Mouse (Mus musculus): ENCODE measurements at regions not wholly inside any gene's neighbourhood (a gene's known extent, or its start where the extent isn't known, plus 50 kb on each side); places are given as distances from the start of the nearest gene placed in this dataset.
"Not testable (repeated sequence)": the region's sequence is repeated elsewhere in the genome, so short reads cannot be mapped to it uniquely, and the experiment has no call there.

DNA sequence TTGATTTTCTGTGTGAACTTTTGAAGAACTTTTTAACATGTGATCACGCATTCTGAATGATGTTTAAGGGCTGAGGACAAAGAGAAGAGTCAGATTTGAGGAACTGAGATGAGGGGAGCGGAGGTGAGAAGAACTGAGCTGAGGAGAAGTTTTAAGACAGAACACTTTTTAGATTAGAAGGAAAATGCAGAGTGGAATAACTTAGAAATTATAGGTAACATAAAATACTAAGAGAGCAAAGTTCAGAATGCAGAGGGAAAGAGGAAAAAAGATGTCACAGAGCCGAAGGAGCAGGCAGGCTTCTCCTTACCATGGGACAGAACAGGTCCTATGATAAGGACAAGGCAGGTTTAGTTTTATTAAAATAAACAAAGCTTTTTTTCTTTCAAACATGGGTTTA is 73.7 kb upstream of the Cwc22 start:
- Histone ChIP-seq H3K4me3 (replicated peaks) (no peak overlapping the region), H3K27me3 (no peaks in the 10 kb centered on the region), H3K9ac (replicated peaks) (no peak overlapping the region), H3K27ac (no peak overlapping the region), H3K4me2 (replicated peaks) (no peak overlapping the region), H3K9me3 (no peaks in the 10 kb centered on the region), H3K4me1 (replicated peaks) (no peaks in the 10 kb centered on the region), H3K36me3 (no peaks in the 10 kb centered on the region)
- ATAC-seq: no peak
- WGBS: 89% methylated on average over 3 of the region's 3 CpGs

DNA sequence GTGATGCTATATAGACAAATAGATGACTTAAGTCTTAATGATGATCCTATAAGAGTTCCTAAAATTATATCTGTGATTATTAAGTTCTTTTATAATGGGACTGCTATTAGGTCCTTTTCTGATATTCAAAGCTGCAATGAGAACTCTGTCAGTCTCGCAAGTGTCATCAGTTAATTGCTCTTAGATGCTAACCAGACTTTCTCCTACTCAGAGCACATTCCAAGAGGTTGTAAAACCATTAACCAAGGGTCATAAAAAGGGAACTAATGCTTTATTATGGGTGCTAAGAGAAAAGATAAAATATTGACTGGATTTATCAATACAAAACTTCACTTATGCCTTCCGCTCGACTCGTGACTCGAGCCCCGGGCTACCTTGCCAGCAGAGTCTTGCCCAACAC is 66.3 kb upstream of the Cwc22 start:
- not testable (repeated sequence) for ATAC-seq; H3K4me1 ChIP-seq (replicated peaks); H3K9ac ChIP-seq (replicated peaks); H3K4me3 ChIP-seq (replicated peaks); H3K4me2 ChIP-seq (replicated peaks); H3K27ac ChIP-seq; H3K27me3 ChIP-seq; H3K36me3 ChIP-seq; H3K9me3 ChIP-seq
- 99% methylated on average over 6 of the region's 6 CpGs for WGBS

DNA sequence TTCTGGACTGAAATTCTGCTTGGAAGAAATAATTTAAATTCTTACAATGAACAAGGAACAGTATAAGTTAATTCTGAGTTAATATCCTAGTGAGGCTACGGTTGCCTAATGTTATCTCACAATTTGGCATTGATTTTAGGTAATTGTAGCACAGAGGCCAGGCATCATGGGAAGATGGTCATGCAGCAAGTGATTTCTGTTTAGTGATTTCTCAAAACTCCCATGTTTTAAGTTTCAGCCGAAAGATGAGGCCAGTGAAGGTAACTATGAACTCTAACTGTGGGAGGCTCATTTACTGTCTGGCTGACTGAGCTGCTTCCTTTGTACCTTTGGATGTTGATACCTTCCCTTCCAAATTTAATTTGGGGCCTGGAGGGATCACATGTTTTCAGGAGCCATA is 65.6 kb upstream of the Cwc22 start:
- Histone ChIP-seq H3K27ac (no peak overlapping the region), H3K4me3 (replicated peaks) (no peak overlapping the region), H3K4me1 (replicated peaks) (no peaks in the 10 kb centered on the region), H3K27me3 (no peaks in the 10 kb centered on the region), H3K4me2 (replicated peaks) (no peak overlapping the region), H3K9me3 (no peaks in the 10 kb centered on the region), H3K9ac (replicated peaks) (no peak overlapping the region), H3K36me3 (no peaks in the 10 kb centered on the region)
- ATAC-seq: no peak
- 89% methylated on average over 2 of the region's 2 CpGs for WGBS

DNA sequence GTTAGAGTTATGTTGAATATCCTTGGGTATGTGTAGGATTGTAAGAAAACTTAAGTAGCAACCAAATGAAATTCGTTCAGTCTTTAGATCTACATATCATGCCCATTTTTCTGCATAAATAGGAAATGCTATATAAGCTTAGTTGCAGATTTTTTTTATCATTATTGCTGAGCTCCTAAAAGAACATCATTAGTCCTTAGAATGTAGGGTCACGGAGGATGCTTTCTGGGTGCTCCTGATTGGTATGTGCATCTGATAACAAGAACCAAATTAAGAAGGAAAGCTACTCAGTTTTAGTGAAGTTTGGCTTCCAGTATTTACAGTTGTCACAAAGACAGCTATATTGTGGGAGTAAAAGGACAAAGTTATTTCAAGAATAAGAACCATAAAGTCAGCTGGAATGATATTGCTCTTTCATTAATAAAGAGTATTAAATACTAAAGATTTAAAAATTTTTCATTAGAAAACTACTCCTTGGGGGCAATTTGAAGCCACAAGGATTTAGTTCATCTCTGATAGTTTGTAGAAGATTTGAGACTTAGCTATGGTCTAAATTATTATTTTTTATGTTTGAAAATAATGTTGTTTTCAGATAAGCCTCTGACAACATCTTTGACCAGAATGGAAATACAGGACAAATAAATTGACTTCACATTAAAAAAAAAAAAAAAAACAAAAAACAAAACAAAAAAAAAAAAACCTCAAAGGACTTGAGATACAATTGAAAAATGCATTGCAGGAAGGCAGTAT is 65.1 kb upstream of the Cwc22 start:
- Histone ChIP-seq H3K4me3 (replicated peaks) (no peak overlapping the region), H3K4me2 (replicated peaks) (no peak overlapping the region), H3K4me1 (replicated peaks) (no peaks in the 10 kb centered on the region), H3K27ac (no peak overlapping the region), H3K9me3 (no peaks in the 10 kb centered on the region), H3K9ac (replicated peaks) (no peak overlapping the region), H3K27me3 (no peaks in the 10 kb centered on the region), H3K36me3 (no peaks in the 10 kb centered on the region)
- ATAC-seq: no peak
- WGBS: 88% methylated on average over 2 of the region's 2 CpGs

DNA sequence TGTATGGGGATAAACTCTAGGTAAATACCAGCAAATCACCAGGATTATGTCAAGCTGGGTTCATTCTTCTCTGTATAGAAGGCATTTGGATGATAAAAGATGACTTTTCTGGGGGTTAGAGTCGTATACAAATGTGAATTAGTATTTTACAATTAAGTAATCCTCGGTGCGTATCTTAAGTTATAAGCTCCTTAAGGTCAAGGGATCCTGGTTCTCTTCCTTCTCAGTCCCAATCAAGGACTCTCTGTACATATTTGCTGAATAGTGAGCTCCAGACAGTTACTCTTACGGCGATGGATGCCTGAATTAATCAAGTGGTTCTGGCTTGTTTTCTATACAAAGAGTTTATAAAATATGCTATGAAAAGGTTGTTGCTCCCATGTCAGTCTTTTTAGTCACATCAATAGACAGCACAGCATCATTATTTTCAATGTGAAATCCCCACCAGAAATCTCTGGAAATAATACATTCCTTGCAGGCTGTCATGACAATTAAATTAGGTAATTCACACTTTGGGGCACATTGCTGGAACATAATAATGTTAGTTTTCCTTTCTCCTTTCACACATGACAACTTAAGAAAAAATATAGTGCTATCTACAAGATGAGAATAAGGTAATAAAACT is 64.0 kb upstream of the Cwc22 start:
- Histone ChIP-seq H3K4me3 (replicated peaks) (no peak overlapping the region), H3K9ac (replicated peaks) (no peak overlapping the region), H3K27ac (no peak overlapping the region), H3K27me3 (no peaks in the 10 kb centered on the region), H3K4me2 (replicated peaks) (no peak overlapping the region), H3K9me3 (no peaks in the 10 kb centered on the region), H3K36me3 (no peaks in the 10 kb centered on the region), H3K4me1 (replicated peaks) (no peaks in the 10 kb centered on the region)
- WGBS: 77% methylated on average over 5 of the region's 5 CpGs
- no peak for ATAC-seq

DNA sequence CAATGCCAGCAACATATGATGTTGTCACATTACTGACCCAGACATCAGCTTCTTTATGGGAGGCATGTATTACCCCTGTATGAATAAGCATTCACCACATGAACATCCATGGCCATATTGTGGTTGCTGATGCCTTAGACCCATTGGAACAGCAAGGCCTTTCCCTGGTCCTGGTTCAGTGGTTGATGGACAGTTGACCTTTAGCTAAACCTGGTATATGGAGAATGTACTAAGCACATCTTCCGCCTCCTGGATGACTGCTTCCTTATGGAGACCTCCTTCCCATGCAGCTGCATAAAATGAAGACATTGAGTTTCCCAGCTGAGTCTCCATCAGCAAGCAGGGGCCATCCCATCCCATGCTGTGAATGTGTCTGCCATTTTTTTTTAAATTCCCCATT is 61.9 kb upstream of the Cwc22 start:
- whole genome bisulfite sequencing: 91% methylated on average over 1 of the region's 1 CpGs
- Histone ChIP-seq H3K27ac (no peak overlapping the region), H3K9me3 (no peaks in the 10 kb centered on the region), H3K4me1 (replicated peaks) (no peaks in the 10 kb centered on the region), H3K4me2 (replicated peaks) (no peak overlapping the region), H3K27me3 (no peaks in the 10 kb centered on the region), H3K36me3 (no peaks in the 10 kb centered on the region), H3K4me3 (replicated peaks) (no peak overlapping the region), H3K9ac (replicated peaks) (no peak overlapping the region)
- no peak for ATAC-seq

DNA sequence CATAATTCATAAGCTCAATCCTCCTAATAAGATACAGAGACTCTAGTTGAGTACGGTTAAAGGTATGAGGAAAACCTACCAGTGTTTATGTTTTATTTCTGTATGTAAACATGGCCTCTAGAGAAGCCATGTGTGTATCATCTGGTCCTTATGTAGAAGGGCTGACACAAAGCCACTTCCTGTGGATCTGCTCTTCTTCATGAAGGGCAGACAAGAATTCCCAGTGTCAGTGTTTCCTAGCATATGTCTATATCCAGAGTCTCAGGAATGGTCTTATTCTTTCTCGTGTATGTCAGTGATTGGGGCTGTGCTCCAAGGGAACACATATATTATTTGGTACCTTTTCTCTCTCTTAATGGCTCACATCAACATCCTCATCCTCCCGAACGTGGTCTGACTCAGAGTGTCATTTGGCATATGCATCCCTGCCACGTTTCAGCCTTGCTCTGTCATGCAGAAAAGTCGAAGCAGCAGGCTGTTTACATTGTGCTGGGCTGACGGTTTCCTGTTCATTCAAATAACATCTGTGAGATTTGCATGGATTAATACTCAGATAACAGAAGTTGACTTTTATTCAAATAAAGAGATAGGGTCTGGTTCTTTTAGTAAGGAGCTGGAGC is 59.3 kb upstream of the Cwc22 start:
- no peak overlapping the region for H3K9ac ChIP-seq (replicated peaks)
- WGBS: 39% methylated on average over 7 of the region's 7 CpGs
- H3K4me2 ChIP-seq (replicated peaks): no peak overlapping the region
- H3K4me3 ChIP-seq (replicated peaks): no peak overlapping the region
- no peaks in the 10 kb centered on the region for H3K9me3 ChIP-seq
- ATAC-seq: no peak
- H3K27ac ChIP-seq: no peak overlapping the region
- H3K27me3 ChIP-seq: no peaks in the 10 kb centered on the region
- H3K4me1 ChIP-seq (replicated peaks): no peaks in the 10 kb centered on the region
- H3K36me3 ChIP-seq: no peaks in the 10 kb centered on the region

DNA sequence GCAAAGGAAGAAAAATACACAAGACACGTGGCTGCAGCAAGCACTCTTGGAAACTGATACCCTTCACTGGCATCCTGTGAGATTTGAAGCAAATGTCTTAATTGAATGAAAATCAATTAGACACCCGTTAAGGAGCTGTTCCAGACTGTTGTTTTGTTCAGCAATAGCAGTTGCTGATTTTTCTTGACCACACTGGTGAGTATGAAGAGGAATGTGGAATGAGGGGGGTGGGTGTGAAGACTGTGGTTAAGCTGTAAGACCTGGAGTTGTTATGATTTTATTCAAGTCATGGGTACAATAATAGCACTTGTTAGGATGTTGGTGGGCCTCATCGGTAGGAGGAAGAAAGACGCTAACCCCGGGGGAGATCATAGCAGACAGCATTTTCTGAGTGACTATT is 58.3 kb upstream of the Cwc22 start:
- Histone ChIP-seq H3K4me2 (replicated peaks) (no peak overlapping the region), H3K27me3 (no peaks in the 10 kb centered on the region), H3K9ac (replicated peaks) (no peak overlapping the region), H3K36me3 (no peaks in the 10 kb centered on the region), H3K9me3 (no peaks in the 10 kb centered on the region), H3K27ac (no peak overlapping the region), H3K4me3 (replicated peaks) (no peak overlapping the region), H3K4me1 (replicated peaks) (no peaks in the 10 kb centered on the region)
- 75% methylated on average over 5 of the region's 5 CpGs for WGBS
- ATAC-seq: no peak
